21 mouse cellular contexts compared by ENCODE assay signal in genomic region chr8:26432161-26432919, GRCm38 (mm10).
"Had no signal": no experiment of that assay in that cellular context is flagged by ENCODE, and none has a peak within 500 bp of the region (broad histone marks: within the 10 kb centered on the region; RNA-seq: fewer than 3 reads in every experiment).

No protein-coding gene starts in this region.

- DNase-seq: kidney, adult 18-20 months; kidney, adult 9 months; kidney, postnatal 14 days; kidney, postnatal 4 days; left cerebral cortex, postnatal 4 days; liver; lung, adult 18-20 months; lung, postnatal 10 days; lung, postnatal 36 days; midbrain, embryonic 14.5 days; retina, postnatal 1 day; right cerebral cortex, postnatal 25 days; spleen, adult 18-20 months; thymus, postnatal 25 days had no signal

- ATAC-seq: liver, embryonic 12.5 days had no signal

- H3K27me3 ChIP-seq: liver, embryonic 12.5 days; liver, embryonic 15.5 days; lung, embryonic 15.5 days; megakaryocyte, embryonic 14.5 days; stomach, embryonic 15.5 days had no signal

- H3K4me2 ChIP-seq: limb, embryonic 13.5 days; liver, embryonic 12.5 days; liver, embryonic 15.5 days; lung, embryonic 15.5 days; midbrain, embryonic 11.5 days; stomach, embryonic 15.5 days had no signal

- H3K4me1 ChIP-seq: limb, embryonic 13.5 days; liver, embryonic 12.5 days; liver, embryonic 15.5 days; lung, embryonic 15.5 days; megakaryocyte, embryonic 14.5 days; stomach, embryonic 15.5 days had no signal

- H3K9me3 ChIP-seq: limb, embryonic 13.5 days; liver, embryonic 12.5 days; liver, embryonic 15.5 days; lung, embryonic 15.5 days; stomach, embryonic 15.5 days had no signal

- H3K4me3 ChIP-seq: limb, embryonic 13.5 days; liver, embryonic 12.5 days; liver, embryonic 15.5 days; lung, embryonic 15.5 days; megakaryocyte, embryonic 14.5 days; stomach, embryonic 15.5 days had no signal

- H3K27ac ChIP-seq: limb, embryonic 13.5 days; liver, embryonic 12.5 days; liver, embryonic 15.5 days; lung, embryonic 15.5 days; stomach, embryonic 15.5 days had no signal

- H3K9ac ChIP-seq: limb, embryonic 13.5 days; liver, embryonic 12.5 days; liver, embryonic 15.5 days; lung, embryonic 15.5 days; stomach, embryonic 15.5 days had no signal

- H3K36me3 ChIP-seq: limb, embryonic 13.5 days; liver, embryonic 12.5 days; liver, embryonic 15.5 days; lung, embryonic 15.5 days; stomach, embryonic 15.5 days had no signal
